Mouse (Mus musculus) forebrain, embryonic 15.5 days (tissue): ENCODE measurements around the gene Insyn1. TPM values are rescaled to one million over a fixed set of nuclear protein-coding genes. Genes with fewer than 3 reads are reported as not detected.

Source experiments
- ATAC-seq: fragments of 200-750 bp; cut with Nextera tagmentation; replicated peaks from 2 replicates; pipeline ENCODE4 v1.8.0; 2017; ENCODE audit warnings: mild to moderate bottlenecking, moderate TSS enrichment, moderate library complexity
- H3K27ac ChIP-seq: fragments of 300-500 bp; sonication (generic); replicated peaks from 2 replicates; pipeline ENCODE4 v1.5.1; 2015; ENCODE audit warnings: mild to moderate bottlenecking, inconsistent platforms
- H3K27me3 ChIP-seq: fragments of 300-500 bp; sonication (generic); 2 replicates; pipeline ENCODE4 v1.6.1; 2015; ENCODE audit warnings: inconsistent platforms
- H3K36me3 ChIP-seq: fragments of 300-500 bp; sonication (generic); 2 replicates; pipeline ENCODE4 v1.6.1; 2015; ENCODE audit warnings: mild to moderate bottlenecking, inconsistent platforms
- H3K4me1 ChIP-seq: fragments of 300-500 bp; sonication (generic); 2 replicates; pipeline ENCODE4 v1.6.1; 2015; ENCODE audit warnings: inconsistent platforms
- H3K4me2 ChIP-seq: fragments of 300-500 bp; sonication (generic); replicated peaks from 2 replicates; pipeline ENCODE4 v1.6.1; 2015; ENCODE audit warnings: mild to moderate bottlenecking, inconsistent platforms
- H3K4me3 ChIP-seq: fragments of 300-500 bp; sonication (generic); 2 replicates; pipeline ENCODE4 v1.5.1; 2015; ENCODE audit warnings: mild to moderate bottlenecking, inconsistent platforms
- H3K9ac ChIP-seq: fragments of 300-500 bp; sonication (generic); replicated peaks from 2 replicates; pipeline ENCODE4 v1.6.1; 2015; ENCODE audit warnings: mild to moderate bottlenecking, inconsistent platforms
- H3K9me3 ChIP-seq: fragments of 300-500 bp; sonication (generic); 2 replicates; pipeline ENCODE4 v1.6.1; 2016; ENCODE audit warnings: inconsistent platforms
- WGBS: fragments of 180-500 bp; shearing (Covaris S2); methylation state at CpG from one replicate; pipeline ENCODE4 v1.1.7; 2015; ENCODE audit warnings: mixed read lengths; 5-methylcytosine and 5-hydroxymethylcytosine counted together
- polyA plus RNA-seq: library from polyadenylated mRNA; unstranded; fragments of >200 nt; fragmentation: Nextera tagmentation; extraction: Ambion mirVana; gene quantifications from 2 replicates; pipeline ENCODE4 v1.2.1, GENCODE M21; 2015

The Insyn1 gene
- polyA plus RNA-seq, 1 experiment from 2014 or later, result 6.7 TPM

DNA sequence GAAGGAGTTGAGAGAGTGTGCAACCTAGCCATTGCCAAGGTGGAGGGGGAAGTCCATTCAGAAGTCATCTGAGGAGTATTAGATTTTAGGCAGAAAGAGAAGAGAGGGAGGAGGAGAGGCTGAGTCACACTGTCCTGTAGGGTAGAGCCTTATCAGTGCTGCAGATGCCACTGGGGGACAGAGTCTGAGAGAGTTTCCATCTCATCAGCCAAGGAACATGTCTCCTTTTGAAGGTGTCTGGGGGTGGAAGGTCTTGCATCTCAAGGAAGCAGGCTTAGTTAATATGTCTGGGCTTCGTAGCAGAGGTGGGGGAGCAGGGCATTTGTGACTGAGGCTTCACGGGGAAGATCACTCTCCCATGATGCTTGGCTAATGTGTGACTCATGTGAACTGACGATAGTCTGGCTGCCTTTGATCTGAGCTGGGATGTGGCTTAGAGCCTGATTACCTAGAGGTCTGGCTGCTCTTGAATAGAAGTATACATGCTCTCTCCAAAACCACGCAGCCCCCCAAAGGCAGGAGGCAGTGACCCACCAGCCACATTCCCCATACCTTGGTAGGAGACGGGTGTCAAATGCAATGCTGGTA is 34.5 kb upstream of the Insyn1 start:
- Histone ChIP-seq H3K27me3 (no peaks in the 10 kb centered on the region), H3K4me1 (peaks cover 51% of the 10 kb centered on the region), H3K9me3 (no peaks in the 10 kb centered on the region), H3K9ac (no peak overlapping the region), H3K27ac (no peak overlapping the region), H3K36me3 (no peaks in the 10 kb centered on the region), H3K4me2 (no peak overlapping the region), H3K4me3 (no peak overlapping the region)
- no peak for ATAC-seq
- WGBS, result 73% methylated on average over 5 of the region's 5 CpGs

DNA sequence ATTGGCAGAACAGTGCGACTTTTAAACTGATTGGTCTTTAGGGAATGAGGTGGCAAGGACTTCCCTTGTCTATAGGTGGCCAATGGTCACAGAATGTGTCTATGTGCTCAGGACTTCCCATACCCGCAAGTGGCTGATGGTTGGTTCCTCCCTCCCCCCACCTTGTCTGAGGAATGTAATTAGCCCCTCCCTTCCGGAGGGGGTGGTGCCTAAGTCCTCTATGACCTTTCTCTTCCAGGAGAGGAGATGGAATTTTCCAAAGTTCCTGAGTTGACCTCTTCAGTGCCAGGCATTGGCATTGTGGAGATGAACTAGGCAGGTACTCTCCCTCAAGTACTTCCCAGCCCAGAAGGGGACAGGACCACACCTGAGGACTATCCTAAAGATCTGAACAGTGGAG is 33.5 kb upstream of the Insyn1 start:
- Histone ChIP-seq H3K9ac (no peak overlapping the region), H3K27ac (0 out of 2 replicates have a peak overlapping the region, but pooled peaks have one; percentile 38), H3K4me3 (no peak overlapping the region), H3K4me1 (peaks cover 46% of the 10 kb centered on the region), H3K27me3 (no peaks in the 10 kb centered on the region), H3K4me2 (no peak overlapping the region), H3K9me3 (no peaks in the 10 kb centered on the region), H3K36me3 (no peaks in the 10 kb centered on the region)
- 40% methylated on average over 3 of the region's 3 CpGs for WGBS
- no peak for ATAC-seq

DNA sequence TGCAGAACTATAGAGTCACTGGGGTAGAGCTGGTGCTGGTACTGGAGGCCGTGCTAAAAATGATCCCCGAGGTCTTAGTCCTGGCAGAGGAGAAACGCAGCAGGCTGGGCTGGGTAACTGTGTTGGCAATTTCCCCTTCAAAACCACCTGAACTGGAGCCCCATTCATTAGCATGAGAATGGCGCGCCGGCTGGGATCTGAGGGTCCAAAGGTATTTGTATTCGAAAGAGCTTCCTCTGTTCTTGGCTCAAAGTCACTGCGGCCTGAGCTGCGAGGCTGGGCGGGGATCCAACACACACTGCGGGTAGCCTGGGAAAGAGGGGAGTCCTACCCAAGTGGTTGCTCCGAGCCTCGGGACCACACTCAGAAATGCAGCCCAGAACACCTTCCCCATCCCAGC is 32.6 kb upstream of the Insyn1 start:
- peak overlapping the region; percentile 58 for H3K27ac ChIP-seq
- no peaks in the 10 kb centered on the region for H3K27me3 ChIP-seq
- peak; percentile 41; the same call in 1 of the 2 replicates for ATAC-seq
- no peak overlapping the region for H3K4me3 ChIP-seq
- no peak overlapping the region for H3K4me2 ChIP-seq
- H3K4me1 ChIP-seq, result peaks cover 44% of the 10 kb centered on the region
- 1% methylated on average over 13 of the region's 13 CpGs for WGBS
- H3K36me3 ChIP-seq, result no peaks in the 10 kb centered on the region
- H3K9me3 ChIP-seq, result no peaks in the 10 kb centered on the region
- H3K9ac ChIP-seq, result no peak overlapping the region

GRCm38 (mm10) chr9:58457481-58457955 is 30.9 kb upstream of the Insyn1 start:
- 14% methylated on average over 7 of the region's 7 CpGs for WGBS

DNA sequence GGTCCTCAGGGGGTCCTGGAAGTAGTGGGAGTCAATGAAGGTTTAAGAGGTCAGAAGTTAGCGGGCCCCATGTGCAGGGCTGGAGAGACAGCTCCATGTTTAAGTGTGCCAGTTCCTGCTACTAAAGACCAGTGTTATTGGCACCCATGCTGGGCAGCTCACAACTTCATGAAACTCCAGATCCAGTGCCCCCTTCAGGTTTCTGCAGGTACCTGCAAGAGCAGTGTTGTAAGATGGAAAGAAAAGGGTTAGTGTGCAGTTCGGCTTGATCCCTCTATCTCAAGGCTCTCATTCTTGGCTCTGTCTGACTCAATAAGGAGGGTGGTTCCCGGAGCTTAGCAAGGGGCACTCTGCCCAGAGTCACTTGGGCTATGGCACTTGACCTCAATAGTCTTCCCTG is 30.1 kb upstream of the Insyn1 start:
- Histone ChIP-seq H3K9me3 (no peaks in the 10 kb centered on the region), H3K27me3 (no peaks in the 10 kb centered on the region), H3K4me2 (no peak overlapping the region), H3K27ac (peak overlapping the region; percentile 85), H3K9ac (no peak overlapping the region), H3K36me3 (no peaks in the 10 kb centered on the region), H3K4me1 (peaks cover 44% of the 10 kb centered on the region), H3K4me3 (no peak overlapping the region)
- no peak for ATAC-seq
- 72% methylated on average over 3 of the region's 3 CpGs for WGBS

More at GRCm38 (mm10) chr9:58457481-58457955, 30.9 kb upstream of the Insyn1 start:
- Histone ChIP-seq H3K27ac (peak overlapping the region; percentile 85), H3K4me3 (no peak overlapping the region), H3K4me1 (peaks cover 44% of the 10 kb centered on the region), H3K36me3 (no peaks in the 10 kb centered on the region), H3K9ac (no peak overlapping the region), H3K27me3 (no peaks in the 10 kb centered on the region), H3K9me3 (no peaks in the 10 kb centered on the region), H3K4me2 (no peak overlapping the region)
- peak; percentile 88 for ATAC-seq

DNA sequence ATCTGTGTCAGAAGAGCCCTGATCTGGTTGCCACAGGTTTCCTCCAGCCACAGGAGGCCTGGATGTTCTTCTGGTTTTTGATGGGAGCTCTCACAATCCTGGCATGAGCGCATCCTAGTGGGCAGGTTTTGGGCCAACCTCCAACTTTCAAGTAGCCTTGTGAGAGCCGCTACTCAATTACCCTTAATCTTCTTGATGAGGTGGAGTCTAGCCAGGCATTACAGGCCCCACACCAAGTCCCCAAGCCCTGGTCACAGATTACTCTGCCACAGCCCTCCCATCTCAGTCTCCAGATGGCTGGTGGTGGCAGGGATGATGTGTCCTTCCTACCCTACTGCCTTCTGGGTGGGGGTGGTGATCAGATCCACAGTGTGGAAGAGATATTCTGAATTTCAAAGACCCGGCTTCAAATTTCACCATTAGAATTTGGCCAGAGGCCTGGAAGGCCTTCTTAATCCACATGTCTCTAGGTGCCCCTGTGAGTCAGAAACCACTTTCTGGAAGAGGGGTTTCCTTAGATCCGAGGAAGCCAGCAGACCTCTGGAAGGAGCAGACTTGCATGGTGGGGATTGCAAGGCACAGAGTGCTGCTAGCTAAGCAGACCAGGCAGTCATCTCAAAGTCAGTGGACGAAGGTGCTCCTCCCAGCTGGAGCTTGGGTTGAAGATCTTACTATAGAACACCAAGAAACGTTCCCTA is 29.4 kb upstream of the Insyn1 start:
- no peaks in the 10 kb centered on the region for H3K27me3 ChIP-seq
- no peak overlapping the region for H3K4me3 ChIP-seq
- peaks cover 44% of the 10 kb centered on the region for H3K4me1 ChIP-seq
- H3K4me2 ChIP-seq, result no peak overlapping the region
- H3K36me3 ChIP-seq, result no peaks in the 10 kb centered on the region
- no peak overlapping the region for H3K9ac ChIP-seq
- no peak for ATAC-seq
- 75% methylated on average over 6 of the region's 6 CpGs for WGBS
- no peaks in the 10 kb centered on the region for H3K9me3 ChIP-seq
- H3K27ac ChIP-seq, result no peak overlapping the region

DNA sequence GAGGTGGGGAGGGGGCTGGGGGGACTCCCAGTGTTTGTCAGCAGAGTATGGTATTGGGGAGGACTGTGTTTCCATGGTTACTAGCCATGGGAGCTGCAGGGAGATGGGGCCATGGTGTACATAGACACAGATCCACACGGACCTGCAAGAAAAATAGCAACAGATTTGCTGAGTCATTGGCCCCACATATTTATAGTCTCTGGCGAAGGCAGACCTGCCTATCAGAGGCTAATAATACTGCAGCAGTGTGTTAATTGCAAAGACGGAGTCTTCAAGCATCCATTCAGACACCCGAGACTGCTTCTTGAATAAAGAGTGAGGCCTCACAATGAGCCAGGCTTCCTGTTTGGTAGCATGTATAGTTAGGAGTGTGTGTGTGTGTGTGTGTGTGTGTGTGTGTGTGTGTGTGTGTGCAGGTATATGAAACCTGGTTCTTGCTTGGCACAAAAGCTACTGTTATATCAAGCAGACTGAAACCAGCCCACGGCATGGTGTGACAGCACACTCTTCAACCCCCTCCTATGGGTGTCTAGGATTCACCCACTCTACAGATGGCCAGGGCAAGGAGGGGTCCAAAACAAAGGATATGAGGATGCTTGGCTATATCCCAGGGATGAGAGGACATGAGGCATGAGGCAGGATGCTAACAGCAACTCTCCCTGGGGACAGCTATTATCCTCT is 20.9 kb upstream of the Insyn1 start:
- H3K4me1 ChIP-seq, result peaks cover 15% of the 10 kb centered on the region
- no peaks in the 10 kb centered on the region for H3K27me3 ChIP-seq
- no peak overlapping the region for H3K4me2 ChIP-seq
- H3K4me3 ChIP-seq, result no peak overlapping the region
- H3K36me3 ChIP-seq, result no peaks in the 10 kb centered on the region
- ATAC-seq, result 0 out of 2 replicates have a peak, but pooled peaks have one; percentile 53
- 0 out of 2 replicates have a peak overlapping the region, but pooled peaks have one; percentile 5 for H3K27ac ChIP-seq
- H3K9ac ChIP-seq, result no peak overlapping the region
- no peaks in the 10 kb centered on the region for H3K9me3 ChIP-seq
- 21% methylated on average over 5 of the region's 5 CpGs for WGBS

DNA sequence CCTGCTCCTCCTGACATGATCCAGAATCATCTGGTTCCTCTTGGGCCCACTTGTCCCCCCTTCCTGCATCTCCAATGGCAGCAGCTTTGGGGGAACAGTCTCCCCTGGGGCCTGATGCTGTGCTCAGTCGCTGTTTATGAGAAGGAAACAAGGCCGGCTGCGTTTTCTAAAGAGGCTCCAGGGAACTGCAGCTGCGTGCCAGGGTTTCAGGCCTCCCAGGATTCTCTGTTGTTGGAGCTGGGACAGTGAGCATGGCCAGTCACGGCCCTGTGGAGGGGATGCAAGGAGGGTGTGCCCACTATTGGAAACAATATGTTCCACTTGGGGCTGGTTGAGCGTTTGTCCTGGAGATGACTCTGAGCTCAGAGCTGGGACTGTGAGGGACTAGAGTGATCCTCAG is 17.9 kb upstream of the Insyn1 start:
- ATAC-seq, result no peak
- Histone ChIP-seq H3K9ac (no peak overlapping the region), H3K4me1 (peaks cover 21% of the 10 kb centered on the region), H3K9me3 (no peaks in the 10 kb centered on the region), H3K36me3 (no peaks in the 10 kb centered on the region), H3K27me3 (no peaks in the 10 kb centered on the region), H3K4me3 (no peak overlapping the region), H3K4me2 (no peak overlapping the region), H3K27ac (no peak overlapping the region)
- 28% methylated on average over 6 of the region's 6 CpGs for WGBS

GRCm38 (mm10) chr9:58473211-58473815 is 15.1 kb upstream of the Insyn1 start:
- Histone ChIP-seq H3K4me1 (peaks cover 11% of the 10 kb centered on the region), H3K4me2 (no peak overlapping the region), H3K27me3 (no peaks in the 10 kb centered on the region), H3K4me3 (no peak overlapping the region), H3K36me3 (no peaks in the 10 kb centered on the region), H3K9ac (no peak overlapping the region), H3K27ac (no peak overlapping the region), H3K9me3 (no peaks in the 10 kb centered on the region)
- ATAC-seq, result no peak
- WGBS, result 64% methylated on average over 8 of the region's 8 CpGs

DNA sequence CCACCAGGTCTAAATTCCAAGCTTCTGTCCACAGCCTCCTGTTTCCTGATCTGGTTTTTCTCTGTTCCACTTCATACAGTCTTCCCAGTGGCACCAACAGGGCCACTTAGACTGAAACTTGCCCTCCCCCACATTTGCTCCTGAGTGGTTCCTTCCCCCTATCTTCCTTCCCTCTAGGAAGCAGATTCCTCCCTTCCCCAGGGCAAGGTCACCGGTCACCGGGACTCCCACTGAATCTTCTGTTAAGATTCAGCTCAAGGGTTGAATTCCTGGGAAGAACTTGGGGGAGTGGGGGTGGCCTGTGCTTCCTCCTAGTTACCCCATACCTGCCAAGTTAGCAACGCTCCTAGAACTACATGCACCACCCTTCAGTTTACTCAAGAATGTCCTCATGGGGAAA is 1.3 kb upstream of the Insyn1 start:
- no peak for ATAC-seq
- Histone ChIP-seq H3K4me3 (no peak overlapping the region), H3K9ac (no peak overlapping the region), H3K4me2 (no peak overlapping the region), H3K27me3 (no peaks in the 10 kb centered on the region), H3K9me3 (no peaks in the 10 kb centered on the region), H3K27ac (no peak overlapping the region), H3K4me1 (peaks cover 30% of the 10 kb centered on the region), H3K36me3 (no peaks in the 10 kb centered on the region)
- 31% methylated on average over 3 of the region's 3 CpGs for WGBS

DNA sequence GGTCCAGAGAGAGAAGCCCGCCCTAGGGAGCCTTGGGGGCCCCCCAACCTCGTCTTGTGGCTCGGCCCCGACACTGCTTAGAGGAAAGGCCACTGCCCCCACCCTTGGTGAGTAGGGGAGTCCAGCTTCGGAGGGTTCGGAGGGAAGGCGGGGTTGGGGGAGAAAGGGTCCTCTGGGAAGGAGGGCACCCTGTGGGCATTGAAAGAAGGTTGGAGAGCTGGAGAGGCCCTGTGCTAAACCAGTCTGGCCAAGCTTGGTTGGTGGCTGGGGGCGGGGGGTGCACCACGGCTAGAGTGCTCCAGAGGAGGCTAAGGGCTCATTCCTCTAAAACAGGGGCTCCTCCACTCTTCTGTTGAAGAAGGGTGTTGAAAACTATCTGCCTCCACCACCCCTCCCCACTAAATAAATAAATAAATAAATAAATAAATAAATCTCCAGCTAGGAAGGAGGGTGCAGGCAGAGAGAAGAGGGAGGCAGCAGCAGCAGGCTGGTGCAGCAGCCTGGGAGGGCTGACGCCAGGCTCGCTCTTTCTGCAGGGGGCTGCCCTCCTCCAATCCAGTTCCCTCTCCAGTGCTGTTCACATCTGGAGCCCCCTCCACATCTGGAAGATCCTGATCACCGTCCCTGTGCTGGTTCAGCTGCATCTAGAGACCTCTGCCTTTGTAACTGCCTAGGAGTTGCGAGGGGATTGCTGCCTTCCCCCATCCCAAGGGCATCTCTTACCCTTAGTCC is 896 bp downstream of the Insyn1 start:
- Histone ChIP-seq H3K4me1 (peaks cover 37% of the 10 kb centered on the region), H3K27ac (peak overlapping the region; percentile 92), H3K4me3 (peak overlapping the region; percentile 72), H3K4me2 (peak overlapping the region; percentile 96), H3K27me3 (no peaks in the 10 kb centered on the region), H3K9me3 (no peaks in the 10 kb centered on the region), H3K36me3 (no peaks in the 10 kb centered on the region), H3K9ac (peak overlapping the region; percentile 81)
- 6% methylated on average over 13 of the region's 13 CpGs for WGBS
- peak; percentile 54 for ATAC-seq
